Mouse (Mus musculus) v-Abl transformed pro-B cells (cell line): ENCODE measurements around the gene Nup107.

Source experiments
- in situ Hi-C, 2 experiments: fragments of 400-800 bp; cut with MboI; formaldehyde crosslinking; loops; one replicate each; pipeline ENCODE4 v1.15.1; 2025; ENCODE audit not compliant: unreplicated experiment in 2 of 2

The Nup107 gene

DNA sequence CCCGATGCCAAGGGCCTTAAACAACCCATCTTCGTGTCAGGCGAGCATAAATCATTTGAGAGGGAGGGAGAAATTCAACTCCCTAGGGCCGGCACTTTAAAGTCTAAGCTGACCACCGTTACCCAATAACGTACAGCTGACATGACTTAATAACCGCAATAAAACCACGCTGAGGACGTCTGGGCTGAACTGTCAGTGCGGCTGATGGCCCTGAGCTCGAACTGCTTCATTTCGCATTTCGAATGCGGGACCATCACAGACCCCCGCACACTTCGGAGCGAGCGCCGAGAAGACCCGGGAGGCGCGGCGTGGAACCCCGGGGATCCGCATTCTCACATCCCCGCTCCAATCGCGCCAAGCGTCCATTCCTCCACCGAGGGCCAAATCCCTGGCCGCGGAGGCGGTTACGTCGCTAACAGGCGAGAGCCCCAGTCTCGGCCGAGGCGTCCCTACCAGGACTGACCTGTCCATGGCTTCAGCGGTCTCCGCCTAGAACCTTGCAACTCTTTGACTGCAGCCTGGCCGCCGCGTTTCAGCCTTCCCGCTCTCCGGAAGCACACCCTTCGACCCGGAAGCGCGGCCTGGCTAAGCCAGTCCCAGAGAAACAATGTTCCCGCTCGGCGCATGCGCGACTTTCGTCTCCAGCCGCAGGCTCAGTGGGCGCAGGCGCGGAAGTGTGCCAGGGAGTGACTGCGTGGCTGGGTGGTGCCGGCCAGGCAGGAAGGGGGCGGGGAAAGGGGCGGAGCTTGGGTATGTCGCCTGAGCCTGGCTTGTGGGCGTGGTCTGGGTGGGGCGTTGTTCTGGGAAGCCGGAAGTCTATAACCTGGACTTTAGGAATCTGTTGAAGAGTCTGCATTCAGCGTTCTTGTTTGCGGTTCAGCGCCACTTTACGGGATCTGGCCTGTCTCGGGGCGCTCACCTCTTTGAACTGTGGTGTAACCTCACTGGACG is at the start of gene Nup107:
Nup107 (minus strand) TSS at position 565 of the 951 bp plus-strand sequence.
- in situ Hi-C loops, result no loop called here

DNA sequence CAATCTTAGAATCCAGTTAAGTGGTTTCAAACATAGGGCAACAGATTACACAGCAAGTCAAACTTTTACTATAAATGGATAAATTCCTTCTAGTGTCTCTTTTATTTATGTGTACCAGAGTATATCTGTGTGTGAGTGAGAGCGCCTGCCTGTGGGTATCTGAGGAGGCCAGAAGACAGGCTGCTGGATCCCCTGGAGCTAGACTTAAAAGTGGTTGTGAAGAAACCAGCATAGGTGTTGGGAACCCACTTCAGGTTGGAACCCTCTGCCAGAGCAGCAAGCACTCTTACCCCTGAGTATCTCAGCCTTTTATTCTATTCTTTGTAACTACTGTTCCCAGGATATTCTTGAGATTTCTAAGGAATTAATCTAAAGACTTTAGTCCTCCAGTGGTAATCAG is 49.3 kb upstream of the Nup107 start:
- in situ Hi-C loops, result loop anchor here (10.0 to 25.0 kb wide), 2 partner anchors 263 to 1396 kb away; partner anchors contain the start of gene Cand1 (in 1 of the 2)

DNA sequence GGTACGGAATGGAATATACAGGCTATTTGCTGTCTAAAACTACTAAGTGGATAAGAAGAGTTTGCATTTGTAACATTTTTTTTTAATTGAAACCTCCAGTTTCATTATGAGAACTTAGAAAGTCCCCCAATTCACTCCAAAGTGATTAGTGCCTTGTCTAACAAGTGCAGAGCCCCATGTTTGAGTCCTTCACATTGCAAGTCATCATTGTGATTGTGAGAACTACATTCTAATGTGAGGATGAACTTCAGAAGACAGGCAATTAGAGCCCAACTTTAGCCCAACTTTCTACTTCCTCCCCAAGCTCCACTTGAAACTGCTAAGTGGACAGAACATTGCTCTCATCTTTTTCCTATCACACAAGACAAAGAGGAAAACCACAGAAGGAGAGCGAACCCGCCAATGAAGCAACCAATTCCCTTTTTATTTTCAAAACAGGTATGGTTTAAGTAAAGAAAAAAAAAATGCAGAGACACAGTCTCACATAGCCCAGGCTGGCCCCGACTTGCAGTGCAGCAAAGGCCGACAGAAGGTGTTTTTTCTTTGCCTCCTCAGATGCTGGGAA is 48.0 kb upstream of the Nup107 start:
- in situ Hi-C loops, result loop anchor here (10.0 to 25.0 kb wide), 2 partner anchors 264 to 1397 kb away; partner anchors contain the start of gene Cand1 (in 1 of the 2)

DNA sequence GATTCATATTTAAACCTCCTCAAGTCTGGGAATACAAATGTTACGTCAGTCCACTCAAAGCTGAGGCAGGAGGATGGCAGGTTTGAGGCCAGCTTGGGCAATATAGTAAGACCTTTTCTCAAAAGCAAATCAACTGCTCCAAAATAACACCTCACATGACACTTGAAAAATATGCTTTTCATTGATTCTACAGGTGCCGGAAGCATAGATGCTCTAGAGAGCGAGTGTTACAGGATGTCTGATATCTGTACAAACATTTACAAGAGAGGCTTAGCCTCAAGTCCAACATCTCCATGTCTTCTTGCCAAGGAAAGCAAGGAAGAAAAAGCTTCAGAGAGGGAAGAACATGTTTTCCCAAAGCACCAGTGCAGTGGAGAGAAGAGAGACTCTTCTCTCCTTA is 47.2 kb upstream of the Nup107 start:
- in situ Hi-C loops, result loop anchor here (10.0 to 25.0 kb wide), 3 partner anchors 265 to 1398 kb away; partner anchors contain the start of gene Cand1 (in 1 of the 2)

DNA sequence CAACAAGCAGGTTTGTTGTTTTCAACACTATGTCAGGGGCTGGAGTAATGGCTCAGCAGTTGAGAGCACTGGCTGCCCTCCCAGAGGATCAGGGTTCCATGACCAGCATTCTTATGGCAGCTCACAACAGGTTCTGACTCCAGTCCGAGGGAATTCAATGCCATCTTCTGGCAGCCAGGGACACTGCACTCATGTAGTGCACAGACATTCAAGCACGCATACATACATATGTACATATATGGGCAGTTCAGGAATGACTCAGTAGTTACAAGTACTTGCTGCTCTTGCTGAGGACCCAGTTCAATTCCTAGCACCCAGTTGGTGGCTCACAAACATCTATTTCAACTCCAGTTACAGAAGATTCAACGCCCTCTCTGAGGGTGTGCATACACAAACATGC is 46.4 kb upstream of the Nup107 start:
- in situ Hi-C loops, result loop anchor here (10.0 to 25.0 kb wide), 2 partner anchors 1246 to 1398 kb away; partner anchors contain the start of gene Cand1 (in 1 of the 2)

DNA sequence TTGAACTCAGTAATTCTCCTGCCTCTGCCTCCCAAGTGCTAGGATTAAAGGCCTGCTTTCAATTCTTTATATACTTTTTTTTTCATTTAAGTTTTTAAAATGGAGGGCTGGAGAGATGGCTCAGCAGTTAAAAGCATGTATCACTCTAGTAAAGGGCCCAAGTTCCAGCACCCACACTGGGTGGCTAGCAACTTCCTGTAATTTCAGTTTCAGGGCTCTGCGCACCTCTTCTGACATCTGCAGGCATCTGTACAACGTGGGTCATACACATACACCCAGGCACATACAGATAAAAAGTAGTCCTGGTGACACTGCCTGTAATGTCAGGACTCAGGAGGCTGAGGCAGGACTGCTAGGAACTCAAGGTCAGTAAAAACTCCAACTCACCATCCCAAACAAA is 43.8 kb upstream of the Nup107 start:
- in situ Hi-C loops, result loop anchor here (10.0 to 25.0 kb wide), 2 partner anchors 1248 to 1401 kb away; partner anchors contain the start of gene Cand1 (in 1 of the 2)

DNA sequence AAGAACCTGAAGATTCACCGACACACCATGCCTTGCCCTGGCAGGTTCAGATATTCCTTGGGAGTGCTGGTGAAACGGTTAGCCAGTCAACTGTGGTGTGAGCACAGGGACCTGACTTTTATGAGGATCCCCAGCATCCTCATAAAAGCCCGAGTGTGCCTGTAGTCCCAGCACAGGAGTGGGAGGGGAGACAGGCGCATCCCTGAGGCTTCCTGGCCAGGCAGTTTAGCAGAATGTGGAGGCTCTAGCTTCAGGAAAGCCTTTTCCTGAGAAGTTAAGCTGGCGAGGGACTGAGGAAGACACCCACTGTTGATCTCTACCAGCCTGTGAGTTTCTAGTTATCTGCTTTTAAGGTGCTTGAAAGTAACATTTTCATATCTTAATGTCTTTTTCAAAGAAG is 42.9 kb upstream of the Nup107 start:
- in situ Hi-C loops, result loop anchor here (10.0 to 25.0 kb wide), 2 partner anchors 1249 to 1402 kb away; partner anchors contain the start of gene Cand1 (in 1 of the 2)

DNA sequence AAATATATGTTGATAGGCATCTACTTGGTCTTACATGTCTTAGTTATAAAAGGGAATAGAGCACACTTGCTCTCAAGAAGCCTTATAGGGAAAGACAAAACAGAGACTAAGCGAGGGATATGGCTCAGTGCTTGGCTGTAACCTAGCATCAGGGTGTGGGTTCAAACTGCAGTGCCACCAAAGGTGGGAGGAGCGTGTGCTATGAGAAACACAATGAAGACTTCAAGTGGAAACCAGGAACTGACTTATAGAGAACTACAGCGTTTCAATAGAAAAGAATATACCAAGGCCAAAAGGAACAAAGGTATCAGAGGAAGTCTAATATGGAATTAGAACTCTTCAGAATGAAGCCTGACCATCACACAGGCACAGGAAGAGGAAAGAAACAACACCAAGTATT is 38.3 kb upstream of the Nup107 start:
- in situ Hi-C loops, result loop anchor here (10.0 to 25.0 kb wide), 2 partner anchors 1254 to 1407 kb away; partner anchors contain the start of gene Cand1 (in 1 of the 2)

DNA sequence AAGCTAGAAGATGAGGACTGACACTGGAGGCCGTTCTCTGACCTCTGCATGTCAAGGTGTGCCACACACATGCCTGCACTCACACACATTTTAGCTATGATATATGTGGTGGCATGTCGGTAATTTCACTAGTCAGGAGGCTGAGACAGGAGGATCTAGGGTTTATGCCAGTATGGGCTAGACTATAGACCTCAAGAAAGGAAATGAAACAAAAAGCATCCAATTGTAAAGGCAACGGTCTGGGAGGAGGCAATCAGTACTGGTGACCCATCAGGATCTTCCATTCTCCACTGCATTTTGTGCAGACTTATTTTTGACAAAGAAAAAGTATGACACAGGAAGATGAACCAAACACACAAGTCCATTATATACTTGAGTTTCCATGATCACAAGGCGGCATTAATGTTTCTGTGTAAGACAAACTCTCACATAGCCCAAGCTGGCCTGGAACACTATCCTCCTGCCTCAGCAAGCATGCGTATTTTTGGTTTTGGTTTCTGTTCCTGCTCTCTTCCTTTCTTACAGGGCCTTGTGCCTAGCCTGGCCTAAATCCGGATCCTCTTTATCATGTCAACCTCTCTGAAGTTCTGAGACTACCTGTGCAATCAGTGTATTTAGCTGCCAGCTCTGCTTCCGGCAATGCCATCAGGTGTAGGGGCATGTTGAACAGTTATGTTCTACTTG is 37.1 kb upstream of the Nup107 start:
- in situ Hi-C loops, result loop anchor here (10.0 to 25.0 kb wide), 2 partner anchors 1255 to 1408 kb away; partner anchors contain the start of gene Cand1 (in 1 of the 2)

DNA sequence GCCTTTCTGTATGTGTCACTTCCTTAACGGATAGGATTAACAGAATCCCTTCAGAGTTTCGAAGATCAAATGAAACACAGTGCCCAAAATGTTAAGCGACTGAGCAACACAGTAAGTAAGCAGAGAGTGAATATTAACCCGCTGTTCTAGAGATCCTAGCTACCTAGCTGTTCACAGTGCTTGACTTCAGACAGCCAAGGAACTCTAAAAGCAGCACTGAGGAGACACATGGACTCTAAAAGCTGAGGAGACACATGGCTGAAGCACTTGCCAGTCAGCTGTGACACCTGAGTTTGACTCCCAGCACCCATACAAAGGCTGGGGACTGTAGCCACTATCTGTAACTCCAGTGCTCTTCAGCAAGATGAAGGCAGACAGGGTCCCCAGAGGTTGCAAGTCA is 36.5 kb upstream of the Nup107 start:
- in situ Hi-C loops, result loop anchor here in 1 of 2 experiments (25.0 kb wide), 1 partner anchor 1408 kb away; the partner anchor contains the start of gene Cand1

DNA sequence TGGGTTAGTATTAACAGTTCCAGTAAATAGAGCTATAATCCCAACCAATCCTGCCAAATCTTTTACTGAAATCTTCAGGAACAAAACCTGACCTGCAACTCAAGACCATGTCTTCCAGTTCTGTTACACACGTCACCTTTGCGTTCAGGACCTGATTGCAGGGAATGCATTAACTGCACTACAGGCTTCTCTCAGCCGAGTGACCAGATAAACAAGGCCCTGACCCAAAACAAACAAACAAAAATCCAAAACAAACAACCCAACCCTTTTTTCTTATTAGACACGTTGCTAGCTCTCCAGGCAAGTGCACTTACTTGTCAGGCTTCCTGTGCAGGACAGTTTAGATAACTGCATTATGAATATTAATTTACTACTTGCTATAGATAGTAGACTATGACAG is 36.0 kb upstream of the Nup107 start:
- in situ Hi-C loops, result loop anchor here in 1 of 2 experiments (25.0 kb wide), 1 partner anchor 1409 kb away; the partner anchor contains the start of gene Cand1

DNA sequence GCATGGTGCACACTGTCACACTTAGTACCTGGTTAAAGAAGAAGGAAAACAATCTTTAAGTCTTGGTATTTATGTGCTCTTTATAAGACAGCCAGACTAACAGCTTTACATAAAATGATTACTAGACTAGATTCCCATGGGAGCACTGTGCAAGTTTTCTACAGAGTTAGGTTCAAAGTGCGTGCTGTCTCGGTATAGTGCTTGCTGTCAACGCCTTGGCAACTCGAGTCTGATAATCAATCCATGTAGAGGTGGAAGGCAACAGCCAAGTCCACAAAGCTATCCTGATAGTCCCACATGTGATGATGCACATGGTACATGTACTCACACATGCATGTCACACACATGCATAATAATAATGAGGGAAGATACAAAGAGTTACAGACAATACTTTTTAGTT is 32.1 kb upstream of the Nup107 start:
- in situ Hi-C loops, result loop anchor here in 1 of 2 experiments (25.0 kb wide), 2 partner anchors 313 to 1413 kb away; partner anchors contain the start of genes Cand1 and Mdm1

DNA sequence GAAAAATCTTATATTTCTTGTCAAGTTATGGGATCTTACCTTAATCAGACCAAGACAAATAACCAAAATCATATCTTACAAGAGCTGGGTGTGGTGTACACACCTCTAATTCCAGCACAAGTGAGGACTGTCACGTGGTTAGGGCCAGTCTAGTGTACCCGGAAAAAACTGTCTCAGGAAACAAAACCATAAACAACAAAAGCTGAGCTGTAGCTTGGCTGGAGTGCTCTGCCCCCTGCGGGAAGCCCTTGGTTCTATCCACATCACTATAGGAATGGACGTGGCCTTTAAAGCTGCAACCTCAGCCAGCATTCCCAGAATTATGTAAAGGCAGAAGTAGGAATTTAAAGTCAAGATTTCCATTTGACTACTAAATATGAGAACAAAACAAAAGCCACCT is 31.6 kb upstream of the Nup107 start:
- in situ Hi-C loops, result loop anchor here in 1 of 2 experiments (25.0 kb wide), 1 partner anchor 313 kb away; the partner anchor contains the start of gene Mdm1

DNA sequence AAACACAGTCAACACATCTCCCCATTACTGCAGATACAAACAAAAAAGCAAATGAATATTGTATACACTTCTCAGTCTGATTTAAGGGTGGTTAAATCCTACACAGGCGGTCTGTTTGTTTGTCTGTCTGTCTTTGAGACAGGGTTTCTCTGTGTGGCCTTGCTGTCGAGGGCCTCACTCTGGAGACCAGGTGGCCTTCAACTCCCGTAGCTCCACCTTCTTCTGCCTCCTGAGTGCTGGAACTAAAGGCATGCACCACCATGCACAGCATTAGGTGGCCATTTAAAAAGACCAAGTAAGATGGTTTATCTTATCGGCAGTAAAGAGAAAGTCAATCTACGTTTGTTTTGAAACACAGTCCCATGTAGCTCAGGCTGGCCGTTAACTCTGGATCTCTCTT is 30.8 kb upstream of the Nup107 start:
- in situ Hi-C loops, result loop anchor here in 1 of 2 experiments (25.0 kb wide), 1 partner anchor 314 kb away; the partner anchor contains the start of gene Mdm1

DNA sequence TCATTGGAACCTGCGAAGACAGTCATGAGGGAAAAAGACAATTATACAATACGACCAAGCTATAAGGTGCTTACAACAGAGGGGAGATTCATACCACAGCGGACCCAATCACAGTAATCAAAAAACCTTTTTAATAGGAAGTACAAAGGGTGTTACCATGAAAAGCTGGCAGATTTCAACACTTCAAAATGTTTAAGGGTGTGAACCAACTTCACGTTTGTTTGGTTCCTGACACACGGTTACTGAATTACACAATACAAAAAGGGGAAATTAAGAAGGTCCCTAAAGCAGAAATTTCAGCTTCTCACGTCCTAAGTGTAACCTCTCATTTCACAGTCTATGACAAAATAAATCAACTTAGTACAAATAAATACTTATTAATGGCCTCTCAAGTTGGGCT is 26.1 kb upstream of the Nup107 start:
- in situ Hi-C loops, result loop anchor here in 1 of 2 experiments (25.0 kb wide), 1 partner anchor 319 kb away; the partner anchor contains the start of gene Mdm1

DNA sequence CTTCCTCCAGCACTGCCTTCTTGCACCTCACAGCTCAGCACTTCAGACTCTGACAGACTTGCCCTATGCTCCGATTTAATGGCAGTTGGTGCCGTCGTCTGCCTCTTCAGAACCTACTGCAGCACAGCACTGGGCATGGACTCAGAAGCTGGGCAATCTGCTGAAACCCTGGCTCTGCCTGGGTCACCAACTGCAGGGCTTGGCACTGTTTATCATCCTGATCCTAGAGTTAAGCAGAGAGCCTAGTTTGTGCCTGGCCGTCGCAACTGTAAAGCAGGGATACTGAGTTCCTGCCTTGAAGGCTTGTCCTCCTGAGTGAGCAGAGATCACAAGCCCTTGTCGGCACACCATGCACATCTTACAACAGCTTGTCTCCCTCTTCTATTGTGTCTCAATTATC is 24.2 kb upstream of the Nup107 start:
- in situ Hi-C loops, result loop anchor here in 1 of 2 experiments (25.0 kb wide), 1 partner anchor 321 kb away; the partner anchor contains the start of gene Mdm1

DNA sequence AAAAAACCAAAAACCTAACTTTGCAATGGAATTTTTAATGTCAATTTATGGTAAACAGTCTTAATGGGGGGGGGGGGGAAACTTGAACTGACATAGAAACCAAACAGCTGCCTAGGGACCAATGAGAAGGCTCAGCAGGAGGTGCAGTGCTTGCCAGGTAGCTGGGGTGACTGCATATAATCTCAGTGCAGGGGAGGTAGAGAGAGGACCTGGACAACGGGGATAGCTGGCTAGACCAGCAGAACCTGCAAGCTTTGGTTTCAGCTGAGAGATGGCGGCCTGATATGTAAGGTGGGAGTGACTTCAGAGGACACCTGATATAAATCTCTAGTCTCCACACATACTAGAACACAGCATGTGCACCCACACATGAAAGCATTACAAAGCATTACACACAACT is 20.0 kb upstream of the Nup107 start:
- in situ Hi-C loops, result loop anchor here in 1 of 2 experiments (25.0 kb wide), 1 partner anchor 325 kb away; the partner anchor contains the start of gene Mdm1

DNA sequence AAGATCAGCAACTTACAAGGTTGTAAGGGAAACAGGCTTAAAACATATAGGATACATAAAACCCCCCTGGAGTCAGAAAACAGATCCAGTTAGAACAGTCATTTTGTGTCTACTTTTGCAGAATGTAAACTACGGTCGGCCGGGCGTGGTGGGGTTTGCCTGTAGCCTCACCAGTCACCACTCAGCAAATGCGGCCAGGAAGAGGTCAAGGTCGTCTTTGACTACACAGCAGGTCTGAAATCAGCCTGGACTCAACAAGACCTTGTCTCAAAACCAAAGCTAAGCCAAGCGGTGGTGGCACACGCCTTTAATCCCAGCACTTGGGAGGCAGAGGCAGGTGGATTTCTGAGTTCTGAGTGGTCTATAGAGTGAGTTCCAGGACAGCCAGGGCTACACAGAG is 19.1 kb upstream of the Nup107 start:
- in situ Hi-C loops, result loop anchor here in 1 of 2 experiments (25.0 kb wide), 1 partner anchor 326 kb away; the partner anchor contains the start of gene Mdm1

DNA sequence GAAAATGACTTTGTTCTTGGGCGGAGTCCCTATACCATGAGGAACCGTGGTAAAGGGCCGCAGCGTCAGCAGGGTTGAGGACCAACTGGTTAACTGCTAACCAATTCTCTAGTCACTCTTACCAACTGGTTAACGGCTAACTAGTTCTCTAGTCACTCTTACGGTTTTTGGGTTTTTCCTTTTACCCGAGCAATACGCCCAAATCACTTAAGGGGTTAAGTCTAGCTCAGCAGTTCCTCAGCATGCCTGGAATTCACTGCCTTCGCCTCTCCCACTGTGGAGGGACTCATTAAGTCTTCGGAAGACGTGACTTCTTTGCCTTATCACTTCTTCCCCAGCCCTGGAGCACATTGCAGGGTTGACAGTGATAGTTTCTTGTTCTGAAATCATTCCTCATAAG is 18.0 kb upstream of the Nup107 start:
- in situ Hi-C loops, result loop anchor here in 1 of 2 experiments (25.0 kb wide), 1 partner anchor 327 kb away; the partner anchor contains the start of gene Mdm1
